Mouse (Mus musculus): ENCODE results near the gene Mypop. TPM values are rescaled to one million over a fixed set of nuclear protein-coding genes. Genes with fewer than 3 reads are reported as not detected.
A peak's percentile ranks its signal among the peaks of the same experiment; 100 is the strongest.

Gene Mypop
- polyA plus RNA-seq (2016; fragmentation: Nextera tagmentation; extraction: Ambion mirVana): 6.4 and 6.5 TPM in 2 replicates

DNA sequence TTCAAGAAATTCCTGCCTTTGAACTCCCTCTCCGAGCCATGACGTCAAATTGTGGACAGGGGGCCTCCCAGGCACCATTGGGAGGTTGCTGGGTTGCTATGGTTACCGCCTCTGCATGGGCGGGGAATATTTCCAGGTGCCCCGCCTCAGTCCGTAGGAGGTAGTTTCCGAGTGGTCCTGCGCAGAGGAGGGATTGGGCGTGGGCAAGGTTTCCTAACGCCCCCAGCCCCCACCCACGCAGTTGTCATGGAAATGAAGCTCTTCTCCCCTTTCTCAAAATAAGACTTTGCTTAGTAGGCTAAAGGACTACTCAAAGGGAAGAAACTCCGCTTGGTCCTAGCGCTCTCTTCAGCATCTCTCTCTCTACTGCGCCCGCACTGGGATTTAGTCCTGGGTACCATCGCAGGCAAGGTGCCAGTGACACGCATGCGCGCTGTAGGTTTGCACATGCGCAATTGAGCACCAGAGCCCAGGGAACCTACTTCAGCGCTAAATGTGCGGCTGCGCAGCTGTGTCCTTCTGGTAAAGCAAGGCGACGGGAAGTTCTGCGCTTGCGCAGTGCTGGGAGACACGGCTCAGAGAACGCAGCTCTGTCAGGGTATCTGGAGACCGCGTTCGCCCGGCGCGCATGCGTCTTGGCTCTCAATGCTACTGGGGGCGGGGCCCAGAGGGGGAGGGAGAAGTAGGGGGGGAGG lies at the start of gene Mypop:
Mypop (plus strand) TSS at position 645 of the 695 bp plus-strand sequence.
- Histone ChIP-seq H3K4me2 (peak within 1 kb of the TSS; percentile 84), H3K9me3 (no peaks in the 10 kb centered on the region), H3K36me3 (peaks cover 8% of the 10 kb centered on the region; the same call in 1 of the 2 replicates), H3K4me1 (replicated peaks) (peaks cover 15% of the 10 kb centered on the region; the same call in 1 of the 2 replicates), H3K27ac (peak within 1 kb of the TSS; percentile 84), H3K9ac (replicated peaks) (peak within 1 kb of the TSS; percentile 63), H3K4me3 (replicated peaks) (peak within 1 kb of the TSS; percentile 56), H3K27me3 (peaks cover 44% of the 10 kb centered on the region)
- peak; percentile 92 for ATAC-seq (ENCODE audit: insufficient number of reproducible peaks, insufficient read depth, low FRiP score, low TSS enrichment, low read depth)
- WGBS: under 1% methylated on average over 37 of the region's 37 CpGs

DNA sequence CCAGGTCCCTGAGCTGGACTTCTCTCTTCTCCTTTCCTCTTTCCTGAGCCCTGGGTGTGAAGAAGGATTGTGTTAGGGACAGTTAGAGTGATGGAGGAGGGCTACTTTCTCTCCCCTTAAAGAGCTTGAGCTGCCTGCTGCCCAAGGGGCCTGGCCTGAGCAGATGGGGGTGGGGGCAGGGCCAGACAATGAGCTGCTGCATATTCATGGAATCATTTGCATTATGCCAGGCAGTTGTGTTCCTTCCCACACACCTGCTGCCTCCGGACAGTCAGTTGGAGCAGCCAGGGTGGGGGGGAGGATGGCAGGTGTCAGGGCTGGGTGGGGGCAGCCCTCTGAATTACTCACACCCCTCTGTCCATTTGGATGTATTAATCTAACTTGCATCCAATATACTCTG lies 48.7 kb upstream of the Mypop start:
- 25% methylated on average over 1 of the region's 1 CpGs for WGBS
- no peaks in the 10 kb centered on the region for H3K4me1 ChIP-seq (replicated peaks)
- no peak for ATAC-seq (ENCODE audit: insufficient number of reproducible peaks, insufficient read depth, low FRiP score, low TSS enrichment, low read depth)
- H3K27ac ChIP-seq: no peak overlapping the region
- H3K4me3 ChIP-seq (replicated peaks): no peak overlapping the region
- H3K4me2 ChIP-seq: no peak overlapping the region
- no peaks in the 10 kb centered on the region for H3K9me3 ChIP-seq
- peaks cover 28% of the 10 kb centered on the region for H3K27me3 ChIP-seq
- H3K36me3 ChIP-seq: no peaks in the 10 kb centered on the region
- H3K9ac ChIP-seq (replicated peaks): no peak overlapping the region

DNA sequence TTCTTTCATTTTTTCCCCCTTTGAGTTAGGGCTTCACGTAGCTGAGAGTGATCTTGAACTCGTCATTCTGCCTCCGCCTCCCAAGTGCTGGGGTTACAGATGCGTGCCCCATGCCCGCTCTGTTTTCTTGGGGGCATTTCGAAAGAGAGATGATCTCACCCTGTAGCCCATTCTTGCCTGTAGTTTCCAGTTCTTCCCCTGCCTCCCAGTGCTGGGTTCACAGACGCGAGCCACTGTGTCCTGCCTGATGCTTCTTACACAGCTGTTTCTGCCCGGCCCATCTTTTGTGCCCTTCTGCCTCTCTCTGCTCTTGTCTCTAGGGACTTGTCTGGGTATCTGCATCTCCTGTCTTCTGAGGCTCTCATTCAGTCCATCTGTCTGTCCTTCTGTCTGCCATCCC lies 48.2 kb upstream of the Mypop start:
- no peaks in the 10 kb centered on the region for H3K9me3 ChIP-seq
- H3K9ac ChIP-seq (replicated peaks): no peak overlapping the region
- no peak for ATAC-seq (ENCODE audit: insufficient number of reproducible peaks, insufficient read depth, low FRiP score, low TSS enrichment, low read depth)
- H3K36me3 ChIP-seq: no peaks in the 10 kb centered on the region
- H3K27ac ChIP-seq: no peak overlapping the region
- peaks cover 28% of the 10 kb centered on the region for H3K27me3 ChIP-seq
- H3K4me2 ChIP-seq: no peak overlapping the region
- no peaks in the 10 kb centered on the region for H3K4me1 ChIP-seq (replicated peaks)
- H3K4me3 ChIP-seq (replicated peaks): no peak overlapping the region
- 48% methylated on average over 9 of the region's 9 CpGs for WGBS

DNA sequence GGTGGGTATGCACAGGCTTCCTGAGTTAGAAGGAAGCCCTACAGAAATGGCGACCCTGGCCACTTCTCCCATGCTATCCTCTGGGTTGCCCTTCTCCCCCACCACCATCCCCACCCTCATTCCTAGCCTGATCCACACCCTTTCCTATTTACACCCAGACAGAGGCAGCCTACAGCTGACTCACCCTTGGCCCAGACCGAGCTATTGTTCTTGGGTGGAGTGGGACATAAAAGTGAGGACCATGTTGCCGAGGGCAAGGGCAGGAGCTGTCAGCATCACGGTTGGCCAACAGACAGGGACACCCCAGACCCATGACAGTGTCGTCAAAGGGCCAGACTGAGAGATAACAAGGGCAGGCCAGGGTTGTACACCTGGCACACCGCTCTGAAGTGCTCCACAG lies 42.9 kb upstream of the Mypop start:
- Histone ChIP-seq H3K4me2 (no peak overlapping the region), H3K9ac (replicated peaks) (no peak overlapping the region), H3K9me3 (no peaks in the 10 kb centered on the region), H3K27ac (no peak overlapping the region), H3K4me1 (replicated peaks) (peaks cover 5% of the 10 kb centered on the region), H3K4me3 (replicated peaks) (no peak overlapping the region), H3K27me3 (peaks cover 53% of the 10 kb centered on the region), H3K36me3 (no peaks in the 10 kb centered on the region)
- 77% methylated on average over 6 of the region's 6 CpGs for WGBS
- ATAC-seq (ENCODE audit: insufficient number of reproducible peaks, insufficient read depth, low FRiP score, low TSS enrichment, low read depth): no peak

DNA sequence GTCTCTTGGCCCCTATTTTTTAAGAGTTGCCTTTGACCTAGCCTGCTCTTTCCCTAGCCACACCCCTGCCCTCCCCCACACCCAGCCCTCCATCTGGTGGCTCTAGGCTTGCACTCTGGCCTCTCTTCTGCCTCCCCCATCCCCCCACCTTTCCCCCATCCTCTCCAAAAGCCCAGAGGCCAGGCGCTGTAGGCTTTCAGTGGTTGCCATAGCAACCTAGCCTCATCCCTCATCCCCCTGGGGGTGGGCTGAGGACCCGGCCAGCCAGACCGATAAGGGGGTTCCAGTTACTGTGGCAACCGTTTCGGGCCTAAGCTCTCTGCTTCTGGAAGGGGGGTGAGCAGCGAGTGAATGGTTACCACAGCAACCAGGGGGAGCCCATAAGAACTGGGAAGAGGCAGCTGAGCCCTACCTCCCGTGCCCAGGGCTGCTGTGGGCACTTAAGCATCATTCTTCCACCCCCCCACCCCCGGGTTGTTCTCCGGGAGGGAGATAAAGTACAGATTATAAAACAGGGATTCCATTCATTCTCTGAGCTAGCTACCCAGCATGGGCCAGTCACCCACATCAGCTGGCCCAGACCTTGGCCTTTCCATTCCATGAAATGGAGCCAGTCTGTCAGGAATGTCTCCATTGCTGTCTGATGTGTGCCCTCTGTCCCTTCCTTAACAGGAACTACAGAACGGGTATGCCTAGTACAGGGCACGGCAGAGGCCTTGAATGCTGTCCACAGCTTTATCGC lies 41.1 kb upstream of the Mypop start:
- no peak overlapping the region for H3K4me2 ChIP-seq
- no peak overlapping the region for H3K9ac ChIP-seq (replicated peaks)
- no peaks in the 10 kb centered on the region for H3K9me3 ChIP-seq
- no peak overlapping the region for H3K27ac ChIP-seq
- no peaks in the 10 kb centered on the region for H3K36me3 ChIP-seq
- peaks cover 5% of the 10 kb centered on the region for H3K4me1 ChIP-seq (replicated peaks)
- WGBS: 43% methylated on average over 12 of the region's 12 CpGs
- no peak for ATAC-seq (ENCODE audit: insufficient number of reproducible peaks, insufficient read depth, low FRiP score, low TSS enrichment, low read depth)
- H3K27me3 ChIP-seq: peaks cover 44% of the 10 kb centered on the region
- H3K4me3 ChIP-seq (replicated peaks): no peak overlapping the region

DNA sequence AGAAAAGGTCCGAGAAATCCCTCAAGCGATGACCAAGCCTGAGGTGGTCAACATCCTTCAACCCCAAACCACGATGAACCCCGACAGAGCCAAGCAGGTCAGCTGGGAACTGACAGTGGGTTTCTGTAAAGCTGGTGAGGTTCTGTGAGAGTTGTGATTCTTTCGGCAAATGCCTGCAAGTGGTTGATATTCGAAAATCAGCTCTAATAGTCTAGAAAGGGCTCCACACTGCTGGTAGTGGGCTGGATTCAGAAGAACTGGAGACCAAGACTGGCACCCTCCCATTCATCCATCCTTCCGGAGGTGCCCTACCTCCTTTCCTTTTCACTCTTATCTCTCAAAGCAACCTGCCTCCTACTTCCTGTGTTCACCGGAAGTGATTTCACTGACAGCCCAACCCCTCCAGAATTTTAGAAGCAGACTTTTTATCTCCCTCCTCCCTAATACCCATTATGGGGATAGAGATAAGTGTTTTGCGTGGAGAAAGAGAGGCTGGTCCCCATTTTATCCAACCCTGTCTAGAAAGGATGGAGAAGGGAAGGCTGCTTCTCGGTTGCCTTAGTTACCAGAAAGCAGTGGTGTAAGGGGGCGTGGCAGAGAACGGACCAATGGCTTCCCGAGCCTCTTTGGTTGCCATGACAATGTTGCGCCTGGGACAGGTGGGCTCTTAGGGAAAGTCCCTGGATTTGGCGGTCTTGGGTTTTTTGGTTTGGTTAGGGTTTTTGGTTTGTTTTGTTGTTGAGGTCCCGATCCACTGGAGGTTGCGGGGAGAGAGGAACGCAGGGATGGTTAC lies 40.3 kb upstream of the Mypop start:
- peaks cover 51% of the 10 kb centered on the region for H3K27me3 ChIP-seq
- H3K4me2 ChIP-seq: no peak overlapping the region
- no peaks in the 10 kb centered on the region for H3K36me3 ChIP-seq
- H3K9ac ChIP-seq (replicated peaks): no peak overlapping the region
- WGBS: 25% methylated on average over 18 of the region's 18 CpGs
- H3K4me1 ChIP-seq (replicated peaks): peaks cover 5% of the 10 kb centered on the region
- no peak overlapping the region for H3K4me3 ChIP-seq (replicated peaks)
- H3K27ac ChIP-seq: no peak overlapping the region
- no peak for ATAC-seq (ENCODE audit: insufficient number of reproducible peaks, insufficient read depth, low FRiP score, low TSS enrichment, low read depth)
- no peaks in the 10 kb centered on the region for H3K9me3 ChIP-seq

DNA sequence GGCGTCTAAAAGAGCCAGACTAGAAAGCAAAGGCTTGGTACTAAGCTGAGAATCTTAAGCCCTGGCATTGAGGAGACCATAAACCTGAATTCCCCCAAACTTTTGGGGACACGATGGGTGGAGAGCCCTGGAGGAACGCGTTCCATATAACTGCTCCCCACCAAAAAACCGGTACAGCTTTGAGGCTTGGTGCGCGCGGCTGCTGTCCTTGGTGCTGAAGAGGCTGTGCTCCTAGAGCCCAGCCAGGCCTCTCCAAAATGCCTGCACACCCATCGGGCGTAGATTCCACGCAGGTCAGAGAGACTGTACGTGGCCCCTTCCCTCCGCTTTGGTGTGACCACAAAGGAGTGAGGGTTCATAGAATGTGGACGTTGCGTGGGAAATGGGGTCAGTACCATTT lies 39.6 kb upstream of the Mypop start:
- Histone ChIP-seq H3K9me3 (no peaks in the 10 kb centered on the region), H3K4me2 (no peak overlapping the region), H3K4me3 (replicated peaks) (no peak overlapping the region), H3K9ac (replicated peaks) (no peak overlapping the region), H3K27ac (no peak overlapping the region), H3K36me3 (no peaks in the 10 kb centered on the region), H3K27me3 (peaks cover 58% of the 10 kb centered on the region), H3K4me1 (replicated peaks) (peaks cover 5% of the 10 kb centered on the region)
- 20% methylated on average over 15 of the region's 15 CpGs for WGBS
- ATAC-seq (ENCODE audit: insufficient number of reproducible peaks, insufficient read depth, low FRiP score, low TSS enrichment, low read depth): no peak

DNA sequence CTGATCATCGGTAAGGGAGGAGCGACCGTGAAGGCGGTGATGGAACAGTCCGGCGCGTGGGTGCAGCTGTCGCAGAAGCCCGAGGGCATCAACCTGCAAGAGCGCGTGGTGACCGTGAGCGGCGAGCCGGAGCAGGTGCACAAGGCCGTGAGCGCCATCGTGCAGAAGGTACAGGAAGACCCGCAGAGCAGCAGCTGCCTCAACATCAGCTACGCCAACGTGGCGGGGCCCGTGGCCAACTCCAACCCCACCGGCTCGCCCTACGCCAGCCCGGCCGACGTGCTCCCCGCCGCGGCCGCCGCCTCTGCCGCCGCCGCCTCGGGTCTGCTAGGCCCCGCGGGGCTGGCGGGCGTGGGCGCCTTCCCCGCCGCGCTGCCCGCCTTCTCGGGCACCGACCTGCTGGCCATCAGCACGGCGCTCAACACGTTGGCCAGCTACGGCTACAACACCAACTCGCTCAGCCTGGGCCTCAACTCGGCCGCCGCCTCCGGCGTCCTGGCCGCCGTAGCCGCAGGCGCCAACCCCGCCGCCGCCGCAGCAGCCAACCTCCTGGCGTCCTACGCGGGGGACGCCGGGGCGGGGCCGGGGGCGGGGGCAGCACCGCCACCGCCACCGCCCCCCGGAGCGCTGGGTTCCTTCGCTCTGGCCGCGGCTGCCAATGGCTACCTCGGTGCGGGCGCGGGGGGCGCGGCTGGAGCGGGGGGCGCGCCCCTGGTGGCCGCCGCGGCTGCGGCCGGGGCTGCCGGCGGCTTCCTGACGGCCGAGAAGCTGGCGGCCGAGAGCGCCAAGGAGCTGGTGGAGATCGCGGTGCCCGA lies 33.3 kb upstream of the Mypop start:
- Histone ChIP-seq H3K9ac (replicated peaks) (peak overlapping the region; percentile 54), H3K27me3 (peaks cover 86% of the 10 kb centered on the region), H3K4me2 (peak overlapping the region; percentile 98), H3K4me1 (replicated peaks) (peaks cover 17% of the 10 kb centered on the region), H3K9me3 (no peaks in the 10 kb centered on the region), H3K4me3 (replicated peaks) (peak overlapping the region; percentile 62), H3K36me3 (no peaks in the 10 kb centered on the region), H3K27ac (no peak overlapping the region)
- ATAC-seq (ENCODE audit: insufficient number of reproducible peaks, insufficient read depth, low FRiP score, low TSS enrichment, low read depth): no peak
- under 1% methylated on average over 99 of the region's 107 CpGs for WGBS

DNA sequence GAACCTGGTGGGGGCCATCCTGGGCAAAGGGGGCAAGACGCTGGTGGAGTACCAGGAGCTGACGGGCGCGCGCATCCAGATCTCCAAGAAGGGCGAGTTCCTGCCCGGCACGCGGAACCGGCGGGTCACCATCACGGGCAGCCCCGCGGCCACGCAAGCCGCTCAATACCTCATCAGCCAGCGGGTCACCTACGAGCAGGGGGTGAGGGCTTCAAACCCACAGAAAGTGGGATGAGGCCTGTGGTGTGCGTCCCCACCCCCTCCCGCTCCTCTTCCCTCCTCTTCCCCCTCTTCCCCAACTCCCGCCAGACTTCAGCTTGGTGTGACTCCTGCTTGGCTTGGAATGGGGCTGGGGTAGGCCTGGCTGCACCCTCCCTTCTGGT lies 32.7 kb upstream of the Mypop start:
- H3K9ac ChIP-seq (replicated peaks): peak overlapping the region; percentile 54
- ATAC-seq (ENCODE audit: insufficient number of reproducible peaks, insufficient read depth, low FRiP score, low TSS enrichment, low read depth): peak; percentile 22; the same call in 1 of the 2 replicates
- peak overlapping the region; percentile 98 for H3K4me2 ChIP-seq
- no peak overlapping the region for H3K27ac ChIP-seq
- no peaks in the 10 kb centered on the region for H3K9me3 ChIP-seq
- H3K27me3 ChIP-seq: peaks cover 91% of the 10 kb centered on the region
- 0% methylated on average over 21 of the region's 21 CpGs for WGBS
- H3K4me3 ChIP-seq (replicated peaks): peak overlapping the region; percentile 62
- H3K36me3 ChIP-seq: no peaks in the 10 kb centered on the region
- peaks cover 21% of the 10 kb centered on the region for H3K4me1 ChIP-seq (replicated peaks)

DNA sequence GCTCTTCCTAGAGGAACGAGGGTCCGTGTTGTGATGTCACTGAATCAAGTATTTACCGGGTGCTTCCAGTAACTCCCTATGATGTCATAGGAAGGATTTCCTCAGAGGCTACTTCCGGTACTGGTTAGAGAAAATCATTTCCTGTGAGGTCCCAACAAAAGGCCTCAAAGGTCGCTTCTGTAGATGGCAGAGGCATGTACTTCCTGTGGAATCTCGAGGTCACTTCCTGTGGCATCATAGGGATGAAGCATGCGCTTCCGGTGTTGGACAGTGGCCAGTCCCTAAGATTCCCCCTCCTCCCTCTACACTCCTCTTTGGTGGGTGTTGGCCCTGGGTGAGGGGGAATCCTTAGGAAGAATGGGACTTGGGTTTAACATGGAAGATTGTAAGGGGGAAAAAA lies 31.6 kb upstream of the Mypop start:
- Histone ChIP-seq H3K27me3 (peaks cover 99% of the 10 kb centered on the region), H3K27ac (no peak overlapping the region), H3K9me3 (no peaks in the 10 kb centered on the region), H3K4me3 (replicated peaks) (no peak overlapping the region), H3K36me3 (no peaks in the 10 kb centered on the region), H3K4me1 (replicated peaks) (peaks cover 23% of the 10 kb centered on the region), H3K4me2 (no peak overlapping the region), H3K9ac (replicated peaks) (no peak overlapping the region)
- WGBS: 68% methylated on average over 8 of the region's 8 CpGs
- no peak for ATAC-seq (ENCODE audit: insufficient number of reproducible peaks, insufficient read depth, low FRiP score, low TSS enrichment, low read depth)
